Mouse (Mus musculus) ES-Bruce4 (cell line): ENCODE data around the gene Cacna1b. TPM values are rescaled to one million over a fixed set of nuclear protein-coding genes. Genes with fewer than 3 reads are reported as not detected.

Experiments used
- H3K27ac ChIP-seq: 2 replicates; pipeline ENCODE4 v1.5.1; 2012; ENCODE audit warnings: low read length, inconsistent platforms; ENCODE audit not compliant: insufficient read depth
- H3K27me3 ChIP-seq: 2 replicates; pipeline ENCODE4 v1.6.1; 2012; ENCODE audit warnings: mild to moderate bottlenecking, low read length, inconsistent platforms; ENCODE audit not compliant: control insufficient read depth, poor library complexity, insufficient read depth, severe bottlenecking
- H3K36me3 ChIP-seq: 2 replicates; pipeline ENCODE4 v1.6.1; 2012; ENCODE audit warnings: inconsistent platforms, mild to moderate bottlenecking, low read length, moderate library complexity; ENCODE audit not compliant: control insufficient read depth, poor library complexity, insufficient read depth, severe bottlenecking
- H3K4me1 ChIP-seq: one replicate; pipeline ENCODE4 v1.8.1; 2011; ENCODE audit warnings: low read length; ENCODE audit not compliant: control insufficient read depth, insufficient read depth
- H3K4me3 ChIP-seq: 2 replicates; pipeline ENCODE4 v1.5.1; 2011; ENCODE audit warnings: low read depth, mild to moderate bottlenecking, low read length
- H3K9ac ChIP-seq: 2 replicates; pipeline ENCODE4 v1.6.1; 2012; ENCODE audit warnings: low read depth, mild to moderate bottlenecking, inconsistent platforms; ENCODE audit not compliant: poor library complexity, severe bottlenecking
- H3K9me3 ChIP-seq: replicated peaks from 2 replicates; pipeline ENCODE4 v1.6.1; 2012; ENCODE audit warnings: mild to moderate bottlenecking, low read length, inconsistent platforms; ENCODE audit not compliant: control insufficient read depth, poor library complexity, insufficient read depth, severe bottlenecking
- CTCF ChIP-seq: IDR thresholded peaks from one replicate; pipeline ENCODE4 v1.8.1; 2011; ENCODE audit warnings: low read depth, low read length
- EP300 ChIP-seq: IDR thresholded peaks from 2 replicates; pipeline ENCODE4 v1.6.1; 2011; ENCODE audit warnings: low read depth, low read length; ENCODE audit not compliant: insufficient read depth
- POLR2A ChIP-seq: IDR thresholded peaks from one replicate; pipeline ENCODE4 v1.8.1; 2011; ENCODE audit warnings: low read length; ENCODE audit not compliant: insufficient read depth
- polyA plus RNA-seq: library from polyadenylated mRNA; stranded (reverse); fragments of >200 nt; gene quantifications from 2 replicates; pipeline ENCODE4 v1.2.4, GENCODE M21; 2011; ENCODE audit warnings: low read depth; ENCODE audit not compliant: missing spikeins, insufficient read depth, insufficient read length

Cacna1b gene
- polyA plus RNA-seq, 1 experiment, result 8.9 TPM

GRCm38 (mm10) chr2:24747878-24748277, 15.1 kb downstream of the Cacna1b start:
- H3K27ac ChIP-seq, result no peak overlapping the region
- H3K4me1 ChIP-seq, result no peaks in the 10 kb centered on the region
- TF ChIP-seq CTCF, result no peak
- no peak for TF ChIP-seq EP300
- H3K27me3 ChIP-seq, result no peaks in the 10 kb centered on the region
- no peaks in the 10 kb centered on the region for H3K9me3 ChIP-seq
- H3K9ac ChIP-seq, result no peak overlapping the region
- no peaks in the 10 kb centered on the region for H3K36me3 ChIP-seq
- H3K4me3 ChIP-seq, result no peak overlapping the region

GRCm38 (mm10) chr2:24739701-24740100, 23.3 kb downstream of the Cacna1b start:
- Histone ChIP-seq H3K9ac (no peak overlapping the region), H3K36me3 (no peaks in the 10 kb centered on the region), H3K9me3 (no peaks in the 10 kb centered on the region; the same call in 1 of the 2 replicates), H3K4me3 (no peak overlapping the region), H3K4me1 (peaks cover 2% of the 10 kb centered on the region), H3K27ac (no peak overlapping the region), H3K27me3 (no peaks in the 10 kb centered on the region)
- TF ChIP-seq CTCF, result no peak
- TF ChIP-seq POLR2A, result no peak
- TF ChIP-seq EP300, result no peak

GRCm38 (mm10) chr2:24733157-24733556, 29.8 kb downstream of the Cacna1b start:
- Histone ChIP-seq H3K4me1 (no peaks in the 10 kb centered on the region), H3K9ac (no peak overlapping the region), H3K4me3 (no peak overlapping the region), H3K36me3 (no peaks in the 10 kb centered on the region), H3K27me3 (no peaks in the 10 kb centered on the region; the same call in 1 of the 2 replicates), H3K27ac (no peak overlapping the region), H3K9me3 (no peaks in the 10 kb centered on the region; the same call in 1 of the 2 replicates)
- no peak for TF ChIP-seq POLR2A
- TF ChIP-seq CTCF, result no peak
- no peak for TF ChIP-seq EP300

- no peaks in the 10 kb centered on the region for H3K27me3 ChIP-seq
- H3K27ac ChIP-seq, result no peak overlapping the region
- H3K4me1 ChIP-seq, result no peaks in the 10 kb centered on the region
- H3K4me3 ChIP-seq, result no peak overlapping the region
- no peaks in the 10 kb centered on the region for H3K9me3 ChIP-seq
- TF ChIP-seq POLR2A (no peak), CTCF (no peak), EP300 (no peak)
- H3K36me3 ChIP-seq, result no peaks in the 10 kb centered on the region
- no peak overlapping the region for H3K9ac ChIP-seq
Measured at GRCm38 (mm10) chr2:24725865-24726264, 37.1 kb downstream of the Cacna1b start.

GRCm38 (mm10) chr2:24719645-24720379, 43.1 kb downstream of the Cacna1b start:
- Histone ChIP-seq H3K27me3 (no peaks in the 10 kb centered on the region), H3K27ac (no peak overlapping the region), H3K9me3 (no peaks in the 10 kb centered on the region; the same call in 1 of the 2 replicates), H3K4me1 (no peaks in the 10 kb centered on the region), H3K4me3 (no peak overlapping the region), H3K9ac (no peak overlapping the region), H3K36me3 (no peaks in the 10 kb centered on the region)
- TF ChIP-seq POLR2A, result no peak
- TF ChIP-seq CTCF, result no peak
- TF ChIP-seq EP300, result no peak

GRCm38 (mm10) chr2:24718906-24719305, 44.0 kb downstream of the Cacna1b start:
- no peak for TF ChIP-seq POLR2A
- no peaks in the 10 kb centered on the region; the same call in 1 of the 2 replicates for H3K9me3 ChIP-seq

More at GRCm38 (mm10) chr2:24718906-24719305, 44.0 kb downstream of the Cacna1b start:
- no peak overlapping the region for H3K9ac ChIP-seq
- no peak overlapping the region for H3K27ac ChIP-seq
- no peaks in the 10 kb centered on the region for H3K27me3 ChIP-seq
- no peak overlapping the region for H3K4me3 ChIP-seq
- no peaks in the 10 kb centered on the region for H3K36me3 ChIP-seq
- H3K4me1 ChIP-seq, result no peaks in the 10 kb centered on the region
